Mouse (Mus musculus) liver, adult 2 months (tissue): ENCODE measurements at regions not wholly inside any gene's neighbourhood (a gene's known extent, or its start where the extent isn't known, plus 50 kb on each side); places are given as distances from the start of the nearest gene placed in this dataset.

Source experiments
- CTCF ChIP-seq: fragments of 200-500 bp; IDR thresholded peaks from 2 replicates; pipeline ENCODE4 v1.5.1; 2011; ENCODE audit warnings: low read depth, low read length, control low read depth
- POLR2A ChIP-seq: fragments of 200-500 bp; IDR thresholded peaks from 2 replicates; pipeline ENCODE4 v1.6.1; 2011; ENCODE audit warnings: low read length, control low read depth; ENCODE audit not compliant: insufficient read depth; ENCODE audit errors: extremely low read depth

GRCm38 (mm10) chr1:177512116-177512515 is 70.0 kb downstream of the Zbtb18 start:
- no peak for TF ChIP-seq POLR2A
- no peak for TF ChIP-seq CTCF
